Mouse (Mus musculus) heart, embryonic 16.5 days (tissue): Measurements from ENCODE around the gene Exosc5. TPM values are rescaled to one million over a fixed set of nuclear protein-coding genes. Genes with fewer than 3 reads are reported as not detected.

Source experiments
- ATAC-seq: fragments of 200-750 bp; cut with Nextera tagmentation; replicated peaks from 2 replicates; pipeline ENCODE4 v1.8.0; 2017; ENCODE audit warnings: moderate number of reproducible peaks; ENCODE audit not compliant: insufficient read depth, low FRiP score; ENCODE audit errors: extremely low read depth
- H3K27ac ChIP-seq: fragments of 300-500 bp; sonication (generic); 2 replicates; pipeline ENCODE4 v1.5.1; 2014; ENCODE audit warnings: mild to moderate bottlenecking, low read length, control low read depth, moderate library complexity
- H3K27me3 ChIP-seq: fragments of 300-500 bp; sonication (generic); 2 replicates; pipeline ENCODE4 v1.6.1; 2014; ENCODE audit warnings: low read length, mixed read lengths; ENCODE audit not compliant: control insufficient read depth, insufficient read depth
- H3K36me3 ChIP-seq: fragments of 300-500 bp; sonication (generic); 2 replicates; pipeline ENCODE4 v1.6.1; 2014; ENCODE audit not compliant: control insufficient read depth, insufficient read depth
- H3K4me1 ChIP-seq: fragments of 300-500 bp; sonication (generic); 2 replicates; pipeline ENCODE4 v1.6.1; 2014; ENCODE audit warnings: low read length, mixed read lengths; ENCODE audit not compliant: control insufficient read depth, insufficient read depth
- H3K4me2 ChIP-seq: fragments of 300-500 bp; sonication (generic); 2 replicates; pipeline ENCODE4 v1.6.1; 2014; ENCODE audit warnings: low read depth, mild to moderate bottlenecking, control low read depth, low read length
- H3K4me3 ChIP-seq: fragments of 300-500 bp; sonication (generic); 2 replicates; pipeline ENCODE4 v1.5.1; 2014; ENCODE audit warnings: mild to moderate bottlenecking, control low read depth, low read length
- H3K9ac ChIP-seq: fragments of 300-500 bp; sonication (generic); 2 replicates; pipeline ENCODE4 v1.6.1; 2014; ENCODE audit warnings: low read length, control low read depth
- H3K9me3 ChIP-seq: fragments of 300-500 bp; sonication (generic); replicated peaks from 2 replicates; pipeline ENCODE4 v1.6.1; 2016; ENCODE audit warnings: low read length; ENCODE audit not compliant: control insufficient read depth
- WGBS: fragments of 180-500 bp; shearing (Covaris S2); extraction: QIAGEN DNeasy Blood & Tissue Kit; methylation state at CpG from one replicate; pipeline ENCODE4 v1.1.7; 2014; 5-methylcytosine and 5-hydroxymethylcytosine counted together
- polyA plus RNA-seq: library from polyadenylated mRNA; unstranded; fragments of >200 nt; fragmentation: Nextera tagmentation; extraction: Ambion mirVana; gene quantifications from 2 replicates; pipeline ENCODE4 v1.2.1, GENCODE M21; 2015

Exosc5 gene
- polyA plus RNA-seq, 1 experiment from 2014 or later, result 44.6 TPM

GRCm38 (mm10) chr7:25680514-25681258 is 21.7 kb downstream of the Exosc5 start, which contains the start of gene B9d2:
B9d2 (plus strand) TSS chr7:25680780.
- peak; percentile 93 for ATAC-seq
- Histone ChIP-seq H3K27ac (peak within 1 kb of the TSS; percentile 90), H3K4me3 (peak within 1 kb of the TSS; percentile 75), H3K36me3 (no peaks in the 10 kb centered on the region), H3K9me3 (no peaks in the 10 kb centered on the region), H3K4me1 (peaks cover 24% of the 10 kb centered on the region), H3K4me2 (peak within 1 kb of the TSS; percentile 84), H3K27me3 (peaks cover under 1% of the 10 kb centered on the region; the same call in 1 of the 2 replicates), H3K9ac (peak within 1 kb of the TSS; percentile 75)
- WGBS, result under 1% methylated on average over 46 of the region's 46 CpGs

- no peaks in the 10 kb centered on the region for H3K27me3 ChIP-seq
- 0 out of 2 replicates have a peak overlapping the region, but pooled peaks have one; percentile 26 for H3K9ac ChIP-seq
- peaks cover 22% of the 10 kb centered on the region for H3K4me1 ChIP-seq
- 48% methylated on average over 15 of the region's 15 CpGs for WGBS
- H3K36me3 ChIP-seq, result no peaks in the 10 kb centered on the region
- no peak for ATAC-seq
- no peaks in the 10 kb centered on the region for H3K9me3 ChIP-seq
- peak overlapping the region; percentile 84 for H3K4me2 ChIP-seq
- H3K4me3 ChIP-seq, result peak overlapping the region; percentile 75
- 0 out of 2 replicates have a peak overlapping the region, but pooled peaks have one; percentile 39 for H3K27ac ChIP-seq
Measured at GRCm38 (mm10) chr7:25681341-25682231, 22.6 kb downstream of the Exosc5 start.

- H3K27ac ChIP-seq, result peak overlapping the region; percentile 56; the same call in 1 of the 2 replicates
- no peaks in the 10 kb centered on the region for H3K27me3 ChIP-seq
- H3K9ac ChIP-seq, result no peak overlapping the region
- H3K4me2 ChIP-seq, result no peak overlapping the region
- no peak overlapping the region for H3K4me3 ChIP-seq
- peaks cover 22% of the 10 kb centered on the region for H3K4me1 ChIP-seq
- ATAC-seq, result no peak
- H3K9me3 ChIP-seq, result no peaks in the 10 kb centered on the region
- 33% methylated on average over 7 of the region's 7 CpGs for WGBS
- no peaks in the 10 kb centered on the region for H3K36me3 ChIP-seq
Measured at GRCm38 (mm10) chr7:25683474-25684180, 24.7 kb downstream of the Exosc5 start.

- H3K36me3 ChIP-seq, result no peaks in the 10 kb centered on the region
- WGBS, result 92% methylated on average over 6 of the region's 6 CpGs
- no peak for ATAC-seq
Measured at GRCm38 (mm10) chr7:25684659-25685058, 25.7 kb downstream of the Exosc5 start.

GRCm38 (mm10) chr7:25685926-25686470 is 27.0 kb downstream of the Exosc5 start:
- whole genome bisulfite sequencing, result 70% methylated on average over 21 of the region's 21 CpGs
- Histone ChIP-seq H3K9ac (no peak overlapping the region), H3K27me3 (0 out of 2 replicates have a peak, but pooled peaks cover 2% of the 10 kb centered on the region), H3K4me1 (peaks cover 23% of the 10 kb centered on the region), H3K9me3 (no peaks in the 10 kb centered on the region), H3K36me3 (no peaks in the 10 kb centered on the region), H3K27ac (peak overlapping the region; percentile 75; the same call in 1 of the 2 replicates), H3K4me3 (peak overlapping the region; percentile 64), H3K4me2 (peak overlapping the region; percentile 97)
- no peak for ATAC-seq

More at GRCm38 (mm10) chr7:25684659-25685058, 25.7 kb downstream of the Exosc5 start:
- Histone ChIP-seq H3K27ac (no peak overlapping the region), H3K27me3 (no peaks in the 10 kb centered on the region), H3K9ac (no peak overlapping the region), H3K4me3 (no peak overlapping the region), H3K4me2 (no peak overlapping the region), H3K9me3 (no peaks in the 10 kb centered on the region), H3K4me1 (peaks cover 24% of the 10 kb centered on the region)

- 0 out of 2 replicates have a peak, but pooled peaks cover 2% of the 10 kb centered on the region for H3K27me3 ChIP-seq
- peaks cover 16% of the 10 kb centered on the region for H3K4me1 ChIP-seq
- H3K27ac ChIP-seq, result peak within 1 kb of the TSS; percentile 75
- H3K4me3 ChIP-seq, result peak within 1 kb of the TSS; percentile 64
- no peaks in the 10 kb centered on the region for H3K9me3 ChIP-seq
- peak; percentile 23 for ATAC-seq
- H3K4me2 ChIP-seq, result peak within 1 kb of the TSS; percentile 97
- H3K9ac ChIP-seq, result peak within 1 kb of the TSS; percentile 80
- H3K36me3 ChIP-seq, result no peaks in the 10 kb centered on the region
- WGBS, result under 1% methylated on average over 63 of the region's 69 CpGs
Measured at GRCm38 (mm10) chr7:25686680-25687531, 27.9 kb downstream of the Exosc5 start, which contains the start of gene Tgfb1. Tgfb1 (plus strand) TSS chr7:25687002.

GRCm38 (mm10) chr7:25687811-25688401 is 28.9 kb downstream of the Exosc5 start:
- no peak for ATAC-seq
- 0% methylated on average over 47 of the region's 47 CpGs for WGBS

More at GRCm38 (mm10) chr7:25687811-25688401, 28.9 kb downstream of the Exosc5 start:
- H3K9ac ChIP-seq, result peak overlapping the region; percentile 80
- H3K4me3 ChIP-seq, result peak overlapping the region; percentile 64
- peaks cover 16% of the 10 kb centered on the region for H3K4me1 ChIP-seq
- 0 out of 2 replicates have a peak, but pooled peaks cover 2% of the 10 kb centered on the region for H3K27me3 ChIP-seq
- H3K9me3 ChIP-seq, result no peaks in the 10 kb centered on the region
- peak overlapping the region; percentile 97 for H3K4me2 ChIP-seq
- H3K27ac ChIP-seq, result peak overlapping the region; percentile 75
- peaks cover 2% of the 10 kb centered on the region; the same call in 1 of the 2 replicates for H3K36me3 ChIP-seq
